Mouse (Mus musculus): ENCODE results near the gene Mrpl46. TPM values are rescaled to one million over a fixed set of nuclear protein-coding genes. Genes with fewer than 3 reads are reported as not detected.

Gene Mrpl46
- polyA plus RNA-seq, 1 experiment from 2014 or later = 61.2 TPM

DNA sequence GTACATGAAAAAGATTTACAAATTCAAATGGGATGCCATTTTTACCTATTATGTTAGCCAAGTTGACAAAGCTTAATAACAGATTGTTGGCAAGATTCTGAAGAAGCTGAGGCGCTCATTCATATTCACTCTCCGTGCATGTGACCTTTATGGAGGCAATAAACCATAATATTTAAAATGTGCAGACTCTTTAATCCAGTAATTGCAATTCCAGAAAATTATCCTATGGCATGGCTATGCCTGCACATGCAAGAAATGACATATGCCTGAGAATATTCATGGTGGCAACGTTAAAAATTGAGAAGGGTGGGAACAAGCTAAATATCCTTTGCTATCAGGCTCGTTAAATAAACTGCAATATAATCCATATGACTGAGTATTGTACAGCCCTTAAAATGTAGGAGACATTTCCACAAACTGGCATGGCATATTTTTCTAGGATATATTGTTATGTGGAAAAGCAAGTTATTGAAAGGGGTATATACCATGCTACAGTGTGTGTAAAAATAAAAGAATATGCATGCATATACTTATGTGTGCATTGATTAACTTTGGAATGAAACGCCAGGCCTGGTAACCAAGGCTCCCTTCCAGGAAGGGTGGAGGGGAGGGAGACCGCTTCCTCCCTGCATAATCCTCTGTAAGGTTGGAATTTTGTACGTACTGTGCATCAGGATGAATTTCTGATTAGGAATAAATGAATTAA lies 29.4 kb downstream of the Mrpl46 start:
- H3K4me1 ChIP-seq (ENCODE audit: control insufficient read depth, insufficient read depth, low read length) = no peaks in the 10 kb centered on the region
- H3K4me2 ChIP-seq (ENCODE audit: low read depth, low read length) = no peak overlapping the region
- no peak overlapping the region for H3K27ac ChIP-seq (ENCODE audit: low read depth, low read length)
- H3K9me3 ChIP-seq (ENCODE audit: control insufficient read depth, low read length) = no peaks in the 10 kb centered on the region
- no peaks in the 10 kb centered on the region for H3K27me3 ChIP-seq (ENCODE audit: control insufficient read depth, insufficient read depth, low read length)
- no peak overlapping the region for H3K4me3 ChIP-seq (ENCODE audit: low read depth, low read length)
- no peak for ATAC-seq (ENCODE audit: low read depth)
- no peaks in the 10 kb centered on the region for H3K36me3 ChIP-seq (ENCODE audit: control insufficient read depth, insufficient read depth, low read length)
- 71% methylated on average over 7 of the region's 7 CpGs for WGBS
- H3K9ac ChIP-seq (replicated peaks; ENCODE audit: low read depth, low read length) = no peak overlapping the region

DNA sequence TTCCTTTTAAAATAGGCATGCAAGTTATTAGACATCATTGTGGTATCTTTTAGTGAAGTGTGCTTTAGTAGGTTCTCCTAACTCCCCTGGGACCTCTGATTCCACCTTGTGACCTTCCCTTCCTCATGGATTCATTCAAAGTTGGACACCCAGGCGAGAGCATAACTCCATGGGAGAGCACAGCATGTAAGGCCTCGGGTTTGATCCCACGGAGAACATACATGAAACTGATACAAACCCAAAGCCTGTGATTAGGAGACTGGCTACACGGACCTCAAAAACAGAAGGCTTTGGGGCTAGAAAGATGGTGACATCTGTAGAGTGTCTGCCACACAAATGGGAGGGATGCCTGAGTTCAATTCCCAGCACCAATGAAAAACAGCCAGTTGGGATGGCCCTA lies 30.4 kb downstream of the Mrpl46 start:
- no peak for ATAC-seq (ENCODE audit: low read depth)
- H3K9me3 ChIP-seq (ENCODE audit: control insufficient read depth, low read length) = no peaks in the 10 kb centered on the region

DNA sequence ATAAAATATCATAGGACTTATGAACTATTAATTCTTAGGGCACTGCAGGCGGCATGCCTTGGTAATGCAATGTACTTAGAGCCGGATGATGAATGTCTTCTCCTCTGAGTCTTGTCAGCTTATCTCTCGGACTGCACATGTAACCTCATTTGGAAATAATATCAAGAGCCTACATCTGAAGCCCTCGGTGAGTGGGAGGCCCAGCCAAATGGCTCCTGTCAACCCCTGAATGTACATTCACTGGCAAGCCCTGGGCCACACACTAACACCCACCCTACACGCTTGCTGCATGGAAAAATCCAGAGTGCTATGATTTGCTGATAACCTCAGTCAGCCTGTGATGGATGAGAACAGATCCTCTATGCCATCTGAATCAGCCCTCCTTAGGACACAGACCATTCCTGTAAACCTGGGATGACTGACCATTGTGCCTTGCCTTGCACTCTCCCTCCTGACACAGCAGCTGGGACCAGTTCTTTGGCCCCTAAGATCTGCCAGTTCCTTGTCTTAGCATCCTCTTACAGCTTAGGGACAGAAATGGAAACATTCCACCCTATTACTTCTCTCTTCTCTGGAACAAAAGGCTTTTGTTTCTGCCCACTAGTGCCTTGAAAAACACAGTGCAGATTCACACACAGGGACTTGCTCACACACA lies 39.5 kb downstream of the Mrpl46 start:
- no peaks in the 10 kb centered on the region for H3K4me1 ChIP-seq (ENCODE audit: control insufficient read depth, insufficient read depth, low read length)
- no peaks in the 10 kb centered on the region for H3K36me3 ChIP-seq (ENCODE audit: control insufficient read depth, insufficient read depth, low read length)
- no peak for ATAC-seq (ENCODE audit: low read depth)
- no peak overlapping the region for H3K4me2 ChIP-seq (ENCODE audit: low read depth, low read length)
- H3K27me3 ChIP-seq (ENCODE audit: control insufficient read depth, insufficient read depth, low read length) = no peaks in the 10 kb centered on the region
- WGBS = 75% methylated on average over 5 of the region's 5 CpGs
- H3K9ac ChIP-seq (replicated peaks; ENCODE audit: low read depth, low read length) = no peak overlapping the region
- H3K4me3 ChIP-seq (ENCODE audit: low read depth, low read length) = no peak overlapping the region
- no peaks in the 10 kb centered on the region for H3K9me3 ChIP-seq (ENCODE audit: control insufficient read depth, low read length)
- H3K27ac ChIP-seq (ENCODE audit: low read depth, low read length) = no peak overlapping the region

More for the DNA sequence above, 30.4 kb downstream of the Mrpl46 start:
- no peak overlapping the region for H3K27ac ChIP-seq (ENCODE audit: low read depth, low read length)
- no peak overlapping the region for H3K4me2 ChIP-seq (ENCODE audit: low read depth, low read length)
- no peak overlapping the region for H3K4me3 ChIP-seq (ENCODE audit: low read depth, low read length)
- no peaks in the 10 kb centered on the region for H3K36me3 ChIP-seq (ENCODE audit: control insufficient read depth, insufficient read depth, low read length)
- 92% methylated on average over 4 of the region's 4 CpGs for WGBS
- no peaks in the 10 kb centered on the region for H3K4me1 ChIP-seq (ENCODE audit: control insufficient read depth, insufficient read depth, low read length)
- H3K27me3 ChIP-seq (ENCODE audit: control insufficient read depth, insufficient read depth, low read length) = no peaks in the 10 kb centered on the region
- H3K9ac ChIP-seq (replicated peaks; ENCODE audit: low read depth, low read length) = no peak overlapping the region

DNA sequence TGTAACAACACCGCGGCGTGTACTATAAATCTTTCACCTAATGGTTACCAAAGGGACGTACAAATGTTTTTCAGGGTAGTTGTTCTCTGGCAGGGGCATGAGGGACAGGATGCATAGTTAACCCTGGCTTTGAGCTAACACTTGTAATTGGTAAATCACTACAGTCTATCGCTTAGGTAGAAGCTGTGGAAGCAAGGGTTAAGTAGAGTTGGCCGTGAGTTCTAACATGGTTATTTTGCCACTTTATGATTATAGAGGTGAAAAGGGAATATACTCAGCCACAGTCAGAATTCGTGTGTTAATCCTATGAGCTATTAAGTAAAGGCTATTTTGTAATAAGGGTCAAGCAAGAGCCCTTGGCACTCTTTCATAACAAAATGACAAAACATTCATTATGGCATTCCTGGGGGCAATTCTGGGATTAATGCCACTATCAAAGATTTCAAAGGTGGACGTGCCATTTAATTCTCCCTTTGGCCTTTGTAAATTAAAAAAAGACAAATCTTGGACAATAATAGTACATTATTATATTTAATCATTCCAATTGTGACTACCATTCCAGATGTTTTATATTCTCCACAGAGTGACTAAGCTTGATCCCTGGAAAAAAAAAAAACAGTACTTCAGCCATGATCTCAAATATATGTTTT lies 43.9 kb downstream of the Mrpl46 start:
- Histone ChIP-seq H3K27me3 (ENCODE audit: control insufficient read depth, insufficient read depth, low read length) (no peaks in the 10 kb centered on the region), H3K4me1 (ENCODE audit: control insufficient read depth, insufficient read depth, low read length) (no peaks in the 10 kb centered on the region), H3K9me3 (ENCODE audit: control insufficient read depth, low read length) (no peaks in the 10 kb centered on the region), H3K27ac (ENCODE audit: low read depth, low read length) (no peak overlapping the region), H3K4me3 (ENCODE audit: low read depth, low read length) (no peak overlapping the region), H3K4me2 (ENCODE audit: low read depth, low read length) (no peak overlapping the region), H3K9ac (replicated peaks; ENCODE audit: low read depth, low read length) (no peak overlapping the region), H3K36me3 (ENCODE audit: control insufficient read depth, insufficient read depth, low read length) (no peaks in the 10 kb centered on the region)
- 65% methylated on average over 8 of the region's 8 CpGs for WGBS
- ATAC-seq (ENCODE audit: low read depth) = no peak

DNA sequence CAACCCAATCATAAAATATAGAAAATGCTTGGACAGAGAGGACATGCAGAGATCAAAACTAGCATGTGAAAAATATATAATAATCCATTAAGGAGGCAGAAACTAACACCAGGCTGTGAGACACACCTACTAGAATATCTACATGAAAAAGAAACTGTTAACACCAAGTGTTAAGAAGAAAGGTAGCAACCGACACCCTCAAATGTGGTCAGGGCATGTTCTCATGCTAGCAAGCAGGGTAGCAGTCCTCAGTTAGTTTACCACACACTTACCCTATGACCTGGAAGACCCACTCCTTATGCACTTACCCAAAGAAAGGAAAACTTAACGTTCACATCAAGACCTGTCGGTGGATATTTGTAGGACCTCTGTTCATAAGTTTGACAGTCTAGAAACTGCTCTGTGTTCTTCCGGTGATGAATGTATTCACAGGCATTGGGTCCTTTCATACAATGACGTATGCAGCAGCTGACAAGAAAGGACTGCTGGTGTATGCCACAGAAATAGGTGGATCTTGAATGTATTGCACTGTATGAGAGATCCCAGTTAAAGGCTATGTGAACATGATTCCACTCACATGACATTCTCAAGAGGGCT lies 45.6 kb downstream of the Mrpl46 start, which contains the start of gene Ntrk3:
Ntrk3 (minus strand) TSS at position 399 of the 597 bp plus-strand sequence.
- no peak for ATAC-seq (ENCODE audit: low read depth)
- WGBS = 84% methylated on average over 5 of the region's 5 CpGs
- Histone ChIP-seq H3K4me1 (ENCODE audit: control insufficient read depth, insufficient read depth, low read length) (no peaks in the 10 kb centered on the region), H3K27ac (ENCODE audit: low read depth, low read length) (no peak within 1 kb of the TSS), H3K9me3 (ENCODE audit: control insufficient read depth, low read length) (no peaks in the 10 kb centered on the region), H3K9ac (replicated peaks; ENCODE audit: low read depth, low read length) (no peak within 1 kb of the TSS), H3K4me2 (ENCODE audit: low read depth, low read length) (no peak within 1 kb of the TSS), H3K4me3 (ENCODE audit: low read depth, low read length) (no peak within 1 kb of the TSS), H3K36me3 (ENCODE audit: control insufficient read depth, insufficient read depth, low read length) (no peaks in the 10 kb centered on the region), H3K27me3 (ENCODE audit: control insufficient read depth, insufficient read depth, low read length) (no peaks in the 10 kb centered on the region)

DNA sequence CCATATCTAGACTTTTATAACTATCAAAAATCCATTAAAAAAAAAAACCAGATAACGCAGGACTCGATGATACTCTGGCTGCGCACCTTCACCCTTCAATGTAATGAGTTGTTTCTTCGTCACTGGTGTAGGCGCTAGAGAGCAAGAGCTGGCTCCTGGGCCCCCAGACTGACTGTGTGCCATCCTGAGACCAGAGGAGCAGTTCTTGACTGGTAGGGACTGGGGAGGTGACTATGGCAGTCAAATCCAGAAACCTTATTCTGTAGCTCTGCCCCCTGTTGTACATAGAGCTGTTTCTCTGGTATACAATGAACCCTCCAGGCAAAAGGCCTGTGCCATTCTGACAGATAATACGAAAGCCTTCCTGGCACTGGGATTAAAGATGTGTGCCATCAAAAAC lies 46.1 kb downstream of the Mrpl46 start:
- WGBS = 94% methylated on average over 6 of the region's 6 CpGs
- H3K27me3 ChIP-seq (ENCODE audit: control insufficient read depth, insufficient read depth, low read length) = no peaks in the 10 kb centered on the region
- H3K9me3 ChIP-seq (ENCODE audit: control insufficient read depth, low read length) = no peaks in the 10 kb centered on the region
- no peak overlapping the region for H3K27ac ChIP-seq (ENCODE audit: low read depth, low read length)
- H3K4me1 ChIP-seq (ENCODE audit: control insufficient read depth, insufficient read depth, low read length) = no peaks in the 10 kb centered on the region
- no peak overlapping the region for H3K4me2 ChIP-seq (ENCODE audit: low read depth, low read length)
- no peaks in the 10 kb centered on the region for H3K36me3 ChIP-seq (ENCODE audit: control insufficient read depth, insufficient read depth, low read length)
- H3K9ac ChIP-seq (replicated peaks; ENCODE audit: low read depth, low read length) = no peak overlapping the region
- no peak for ATAC-seq (ENCODE audit: low read depth)
- no peak overlapping the region for H3K4me3 ChIP-seq (ENCODE audit: low read depth, low read length)

DNA sequence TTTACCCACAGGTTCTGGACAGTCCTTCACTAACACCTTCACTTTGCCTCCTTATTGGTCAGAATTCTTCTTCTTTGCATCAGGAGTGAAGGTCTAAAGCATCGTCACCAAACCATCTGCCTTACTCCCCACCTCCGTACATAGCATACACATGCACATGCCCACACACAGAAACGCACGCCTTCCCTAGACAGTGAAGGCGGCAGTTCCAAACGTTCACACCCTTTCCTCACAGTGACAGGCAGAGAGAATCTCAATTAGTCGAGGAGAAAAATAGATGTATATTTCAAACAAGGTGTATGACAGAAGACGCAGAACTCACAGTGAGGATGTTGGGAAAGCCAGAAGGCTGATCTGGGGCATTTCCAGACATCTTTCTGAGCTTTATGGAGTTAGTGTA lies 51.9 kb downstream of the Mrpl46 start:
- Histone ChIP-seq H3K9ac (replicated peaks; ENCODE audit: low read depth, low read length) (no peak overlapping the region), H3K9me3 (ENCODE audit: control insufficient read depth, low read length) (no peaks in the 10 kb centered on the region), H3K4me2 (ENCODE audit: low read depth, low read length) (no peak overlapping the region), H3K36me3 (ENCODE audit: control insufficient read depth, insufficient read depth, low read length) (no peaks in the 10 kb centered on the region), H3K4me1 (ENCODE audit: control insufficient read depth, insufficient read depth, low read length) (no peaks in the 10 kb centered on the region), H3K4me3 (ENCODE audit: low read depth, low read length) (no peak overlapping the region), H3K27ac (ENCODE audit: low read depth, low read length) (no peak overlapping the region), H3K27me3 (ENCODE audit: control insufficient read depth, insufficient read depth, low read length) (no peaks in the 10 kb centered on the region)
- 80% methylated on average over 8 of the region's 8 CpGs for WGBS
- no peak for ATAC-seq (ENCODE audit: low read depth)

All from neural tube, embryonic 14.5 days (tissue).